Mouse (Mus musculus) liver, postnatal 0 days (tissue): ENCODE measurements around the gene Phpt1. TPM values are rescaled to one million over a fixed set of nuclear protein-coding genes. Genes with fewer than 3 reads are reported as not detected.
A peak's percentile ranks its signal among the peaks of the same experiment; 100 is the strongest.
"Not testable (repeated sequence)": the region's sequence is repeated elsewhere in the genome, so short reads cannot be mapped to it uniquely, and the experiment has no call there.

Source experiments
- ATAC-seq: fragments of 200-750 bp; cut with Nextera tagmentation; 2 replicates; pipeline ENCODE4 v1.8.0; 2017; ENCODE audit warnings: mild to moderate bottlenecking, moderate library complexity
- DNase-seq: peaks from one replicate; pipeline ENCODE4 v3.0.0-alpha.2; 2016
- H3K27ac ChIP-seq: fragments of 300-500 bp; sonication (generic); 2 replicates; pipeline ENCODE4 v1.5.1; 2014; ENCODE audit warnings: antibody characterized with exemption, moderate library complexity, mild to moderate bottlenecking, low read depth
- H3K27me3 ChIP-seq: fragments of 300-500 bp; sonication (generic); 2 replicates; pipeline ENCODE4 v1.6.1; 2014; ENCODE audit warnings: low read length, control low read depth, mixed read lengths; ENCODE audit not compliant: insufficient read depth
- H3K36me3 ChIP-seq: fragments of 300-500 bp; sonication (generic); replicated peaks from 2 replicates; pipeline ENCODE4 v1.6.1; 2014; ENCODE audit warnings: mild to moderate bottlenecking, control low read depth, low read length, moderate library complexity, mixed read lengths; ENCODE audit not compliant: insufficient read depth
- H3K4me1 ChIP-seq: fragments of 300-500 bp; sonication (generic); 2 replicates; pipeline ENCODE4 v1.6.1; 2014; ENCODE audit warnings: antibody characterized with exemption, mild to moderate bottlenecking, control low read depth; ENCODE audit not compliant: insufficient read depth
- H3K4me2 ChIP-seq: fragments of 300-500 bp; sonication (generic); 2 replicates; pipeline ENCODE4 v1.6.1; 2014; ENCODE audit warnings: low read depth, mild to moderate bottlenecking, low read length, moderate library complexity, mixed read lengths
- H3K4me3 ChIP-seq: fragments of 300-500 bp; sonication (generic); 2 replicates; pipeline ENCODE4 v1.5.1; 2014; ENCODE audit warnings: low read depth, low read length
- H3K9ac ChIP-seq: fragments of 300-500 bp; sonication (generic); replicated peaks from 2 replicates; pipeline ENCODE4 v1.6.1; 2014; ENCODE audit warnings: mild to moderate bottlenecking, moderate library complexity
- H3K9me3 ChIP-seq: fragments of 300-500 bp; sonication (generic); 2 replicates; pipeline ENCODE4 v1.6.1; 2016; ENCODE audit warnings: mild to moderate bottlenecking, control low read depth, low read length, mixed read lengths
- CTCF ChIP-seq: sonication (generic); IDR thresholded peaks from 2 replicates; pipeline ENCODE4 v1.5.1; 2016; ENCODE audit warnings: antibody characterized with exemption, low read depth
- EP300 ChIP-seq: IDR thresholded peaks from 2 replicates; pipeline ENCODE4 v1.6.1; 2016; ENCODE audit warnings: antibody characterized with exemption, low read depth, mild to moderate bottlenecking
- WGBS: fragments of 180-500 bp; shearing (Covaris S2); extraction: QIAGEN DNeasy Blood & Tissue Kit; methylation state at CpG from one replicate; pipeline ENCODE4 v1.1.7; 2014; ENCODE audit not compliant: insufficient replicate concordance; 5-methylcytosine and 5-hydroxymethylcytosine counted together
- polyA plus RNA-seq: library from polyadenylated mRNA; unstranded; fragments of >200 nt; fragmentation: Nextera tagmentation; extraction: Ambion mirVana; gene quantifications from 2 replicates; pipeline ENCODE4 v1.2.1, GENCODE M21; 2015

Gene Phpt1
- polyA plus RNA-seq, 1 experiment from 2014 or later = 46.1 TPM

DNA sequence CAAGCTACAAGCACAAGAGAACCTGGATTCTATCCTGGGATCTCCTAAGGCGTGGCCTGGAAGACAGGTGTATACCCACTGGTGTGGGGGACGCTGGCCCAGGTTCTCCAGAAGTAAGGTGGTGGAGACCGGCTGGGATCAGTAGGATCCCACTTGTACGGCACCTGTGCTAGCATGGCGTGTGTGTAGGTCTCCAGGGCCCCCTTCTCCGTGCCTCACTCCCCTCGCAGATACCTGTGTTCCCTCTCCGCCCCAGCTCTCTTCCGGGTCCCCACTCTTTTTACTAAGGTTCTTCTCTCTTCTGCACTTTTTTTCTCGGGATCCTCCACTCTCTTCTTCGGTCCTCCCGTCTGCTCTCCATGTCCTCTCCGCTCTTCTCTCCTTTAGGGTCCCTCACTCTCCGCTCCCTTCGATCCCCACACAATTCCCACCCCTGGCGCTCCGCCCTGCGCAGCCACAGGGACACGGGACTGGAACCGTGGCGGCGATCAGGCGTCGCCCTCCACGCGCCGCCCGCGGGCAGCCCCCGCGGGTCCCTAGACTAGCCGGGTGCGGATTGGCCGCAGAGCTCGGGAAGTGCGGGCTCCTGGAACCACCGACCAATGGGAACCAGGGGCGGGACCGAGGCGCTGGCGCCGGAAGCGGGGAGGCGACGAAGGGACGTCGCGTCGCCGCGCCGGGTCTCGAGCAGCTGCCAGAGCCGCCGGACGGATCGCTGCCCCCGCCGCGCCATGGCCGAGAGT is 17.6 kb downstream of the Phpt1 start, which contains the start of gene Edf1:
Gene Edf1 (plus strand): TSS at position 627 of the 743 bp plus-strand sequence.
- H3K27me3 ChIP-seq = no peaks in the 10 kb centered on the region
- peaks cover 19% of the 10 kb centered on the region for H3K4me1 ChIP-seq
- peak within 1 kb of the TSS; percentile 96 for H3K4me3 ChIP-seq
- DNase-seq = peak; percentile 95
- ATAC-seq = peak; percentile 99
- no peaks in the 10 kb centered on the region for H3K9me3 ChIP-seq
- peaks cover 29% of the 10 kb centered on the region for H3K36me3 ChIP-seq
- peak within 1 kb of the TSS; percentile 98 for H3K9ac ChIP-seq
- H3K4me2 ChIP-seq = peak within 1 kb of the TSS; percentile 99
- under 1% methylated on average over 55 of the region's 61 CpGs for WGBS
- TF ChIP-seq CTCF (no peak), EP300 (no peak)
- H3K27ac ChIP-seq = peak within 1 kb of the TSS; percentile 98

DNA sequence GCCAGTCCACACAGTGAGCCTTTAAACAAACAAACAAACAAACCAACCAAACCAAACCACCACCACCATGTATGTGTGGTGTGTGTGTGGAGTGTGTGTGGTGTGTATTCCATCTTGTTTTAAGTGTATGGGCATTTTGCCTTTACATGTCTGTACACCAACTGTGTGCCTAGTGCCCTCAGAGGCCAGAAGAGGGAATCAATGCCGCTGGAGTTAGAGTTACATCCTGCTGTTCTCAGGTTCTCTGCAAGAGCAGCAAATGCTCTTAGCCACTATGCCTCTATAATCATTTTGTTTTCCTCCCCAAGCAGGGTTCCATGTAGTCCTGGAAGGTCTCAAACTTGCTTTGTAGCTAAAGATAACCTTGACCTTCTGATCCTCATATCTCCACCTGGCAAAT is 18.7 kb downstream of the Phpt1 start:
- TF ChIP-seq CTCF = no peak
- no peak for TF ChIP-seq EP300
- DNase-seq (no peak), ATAC-seq (no peak)
- H3K9ac ChIP-seq = no peak overlapping the region
- H3K4me1 ChIP-seq = peaks cover 19% of the 10 kb centered on the region
- H3K4me3 ChIP-seq = no peak overlapping the region
- peaks cover 18% of the 10 kb centered on the region for H3K36me3 ChIP-seq
- no peak overlapping the region for H3K27ac ChIP-seq
- H3K4me2 ChIP-seq = no peak overlapping the region
- no peaks in the 10 kb centered on the region for H3K27me3 ChIP-seq
- 60% methylated on average over 1 of the region's 1 CpGs for WGBS
- no peaks in the 10 kb centered on the region for H3K9me3 ChIP-seq

DNA sequence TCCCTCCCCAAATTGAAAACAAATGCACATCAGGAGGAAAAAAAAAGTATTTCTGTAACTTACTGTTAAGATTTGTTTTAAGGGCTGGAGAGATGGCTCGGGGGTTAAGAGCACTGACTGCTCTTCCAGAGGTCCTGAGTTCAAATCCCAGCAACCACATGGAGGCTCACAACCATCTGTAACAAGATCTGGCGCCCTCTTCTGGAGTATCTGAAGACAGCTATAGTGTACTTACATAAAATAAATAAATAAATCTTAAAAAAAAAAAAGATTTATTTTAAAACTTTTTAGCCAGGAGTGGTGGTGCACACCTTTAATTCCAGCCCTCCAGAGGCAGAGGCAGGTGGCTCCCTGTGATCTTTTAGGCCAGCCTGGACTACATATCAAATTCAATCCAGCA is 19.5 kb downstream of the Phpt1 start:
- not testable (repeated sequence) for H3K9ac ChIP-seq, ATAC-seq, H3K9me3 ChIP-seq, H3K4me3 ChIP-seq, DNase-seq, H3K27me3 ChIP-seq, H3K27ac ChIP-seq, H3K4me2 ChIP-seq
- peaks cover 12% of the 10 kb centered on the region for H3K36me3 ChIP-seq
- peak; percentile 27; the same call in 1 of the 2 replicates for TF ChIP-seq CTCF
- peaks cover 19% of the 10 kb centered on the region for H3K4me1 ChIP-seq
- 42% methylated on average over 2 of the region's 2 CpGs for WGBS

DNA sequence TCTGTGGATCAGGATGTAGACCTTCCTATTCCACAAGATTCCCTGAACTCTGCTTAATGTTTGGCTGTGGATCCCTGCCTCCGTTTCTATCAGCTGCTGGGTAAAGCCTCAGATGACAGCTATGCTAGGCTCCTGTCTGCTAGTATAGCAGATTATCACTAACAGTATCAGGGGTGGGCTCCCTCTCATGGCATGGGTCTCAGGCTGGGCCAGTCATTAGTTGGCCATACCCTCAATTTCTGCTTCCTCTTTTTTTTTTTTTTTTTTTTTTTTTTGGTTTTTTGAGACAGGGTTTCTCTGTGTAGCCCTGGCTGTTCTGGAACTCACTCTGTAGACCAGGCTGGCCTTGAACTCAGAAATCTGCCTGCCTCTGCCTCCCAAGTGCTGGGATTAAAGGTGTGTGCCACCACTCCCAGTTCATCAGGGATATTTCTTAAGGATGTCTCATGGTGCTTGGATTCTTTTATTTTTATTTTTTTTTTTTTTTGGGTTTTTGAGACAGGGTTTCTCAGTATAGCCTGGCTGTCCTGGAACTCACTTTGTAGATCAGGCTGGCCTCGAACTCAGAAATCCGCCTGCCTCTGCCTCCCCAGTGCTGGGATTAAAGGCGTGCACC is 21.7 kb downstream of the Phpt1 start:
- not testable (repeated sequence) for H3K4me1 ChIP-seq, H3K4me3 ChIP-seq, H3K9me3 ChIP-seq, H3K27ac ChIP-seq, H3K27me3 ChIP-seq, ATAC-seq, DNase-seq, H3K36me3 ChIP-seq, H3K4me2 ChIP-seq, H3K9ac ChIP-seq
- WGBS = 76% methylated on average over 4 of the region's 4 CpGs

DNA sequence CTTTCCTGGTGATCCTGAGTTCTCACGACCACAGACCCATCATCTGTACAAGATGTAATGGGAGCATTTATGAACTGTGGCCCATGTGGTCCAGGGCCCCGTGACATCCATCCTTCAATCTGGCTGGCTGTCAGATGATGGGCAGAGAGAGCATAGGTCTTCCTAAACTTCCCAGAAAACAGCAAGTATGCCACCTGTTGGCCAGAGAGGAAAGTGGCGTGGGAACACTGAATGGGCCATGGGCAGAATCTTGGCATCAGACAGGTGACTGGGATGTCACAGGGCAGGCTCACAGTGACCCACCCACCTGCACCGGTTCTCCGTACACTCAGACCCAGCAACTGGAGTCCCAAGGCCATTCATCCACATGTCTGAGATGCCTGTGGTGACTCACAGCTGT is 23.8 kb downstream of the Phpt1 start:
- H3K27ac ChIP-seq = no peak overlapping the region
- H3K36me3 ChIP-seq = no peaks in the 10 kb centered on the region
- peak; percentile 49 for DNase-seq
- H3K9me3 ChIP-seq = no peaks in the 10 kb centered on the region
- peak; percentile 79 for TF ChIP-seq CTCF
- no peak for TF ChIP-seq EP300
- no peak for ATAC-seq
- no peak overlapping the region for H3K4me2 ChIP-seq
- 0 out of 2 replicates have a peak, but pooled peaks cover 7% of the 10 kb centered on the region for H3K4me1 ChIP-seq
- no peaks in the 10 kb centered on the region for H3K27me3 ChIP-seq
- H3K4me3 ChIP-seq = no peak overlapping the region
- H3K9ac ChIP-seq = no peak overlapping the region
- WGBS = 28% methylated on average over 5 of the region's 5 CpGs

DNA sequence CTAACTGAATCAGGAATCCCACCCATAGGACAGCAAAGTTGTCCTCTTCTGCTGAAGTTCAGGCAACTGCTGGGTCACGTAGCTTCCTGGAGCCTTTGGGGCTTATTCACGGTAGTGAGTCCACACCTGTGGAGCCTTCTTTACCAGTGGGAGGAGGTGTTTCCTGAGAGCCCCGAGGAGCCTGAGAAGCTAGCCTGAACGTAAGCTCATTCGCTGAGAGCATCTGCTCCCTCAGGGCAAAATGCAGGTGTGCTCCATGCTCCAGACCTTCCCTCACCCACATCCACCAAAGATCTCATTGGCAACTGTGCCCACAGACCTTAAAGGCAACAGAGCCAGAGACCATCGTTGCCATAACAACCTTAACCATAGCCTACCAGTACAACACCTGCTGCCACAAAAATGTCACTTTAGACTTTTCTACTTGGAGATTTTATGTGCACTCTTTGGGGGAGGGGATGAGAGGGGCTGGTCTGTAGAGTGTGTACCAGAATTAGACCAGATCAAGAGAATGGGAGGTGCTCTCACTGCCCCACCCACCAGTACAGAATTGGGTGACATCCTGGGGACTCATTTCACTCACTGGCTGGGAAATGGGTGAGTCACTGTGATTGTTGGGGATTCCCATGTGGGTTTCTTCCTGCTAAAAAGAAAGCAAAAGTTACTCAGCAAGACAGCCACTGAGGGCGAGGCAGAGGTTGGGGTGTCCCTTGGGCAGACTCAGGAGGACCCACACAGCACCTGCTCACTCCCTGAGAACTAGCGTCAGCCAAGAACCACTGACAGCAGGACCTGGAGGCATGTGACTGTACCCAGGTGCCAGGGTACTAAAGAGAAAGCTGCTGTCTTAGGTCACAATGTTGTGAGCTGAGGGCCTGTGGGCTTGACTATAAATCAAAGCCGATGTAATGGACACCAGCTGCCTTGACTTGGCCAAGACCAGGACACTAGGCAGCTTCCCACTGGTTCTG is 25.7 kb downstream of the Phpt1 start:
- ATAC-seq (no peak), DNase-seq (no peak)
- Histone ChIP-seq H3K4me2 (no peak overlapping the region), H3K4me3 (no peak overlapping the region), H3K36me3 (no peaks in the 10 kb centered on the region), H3K9ac (no peak overlapping the region), H3K4me1 (peaks cover 20% of the 10 kb centered on the region), H3K9me3 (no peaks in the 10 kb centered on the region), H3K27ac (no peak overlapping the region), H3K27me3 (no peaks in the 10 kb centered on the region)
- WGBS = 71% methylated on average over 9 of the region's 9 CpGs
- TF ChIP-seq CTCF = no peak
- TF ChIP-seq EP300 = no peak
